ENCODE assay signal across 8 mouse cellular contexts in genomic region chr12:36713866-36714662, GRCm38 (mm10).
DNase-seq lines count a peak whose midpoint lies in the region; ATAC-seq lines count a peak whose summit lies in the region.

No protein-coding gene starts in this region.

- peaks cover 4% of the 10 kb centered on the region for H3K4me1 ChIP-seq in forebrain, embryonic 15.5 days
- H3K4me1 ChIP-seq in hindbrain, embryonic 14.5 days (replicated peaks; ENCODE audit: control insufficient read depth, insufficient read depth, low read length), result no peaks in the 10 kb centered on the region
- peaks cover 6% of the 10 kb centered on the region for H3K4me1 ChIP-seq in stomach, embryonic 16.5 days (ENCODE audit: control insufficient read depth, insufficient read depth, low read length)

- peak; percentile 14 for DNase-seq in adrenal gland, adult 2 months
- DNase-seq in adrenal gland, adult 8-10 months, result no peak
- peak; percentile 30 for DNase-seq in brain, embryonic 18.5 days (ENCODE audit: low read depth, low spot score)
- peak; percentile 69 for DNase-seq in hindbrain, embryonic 14.5 days (ENCODE audit: low spot score)
- peak; percentile 17 to 50 for DNase-seq in left cerebral cortex, postnatal 25 days (ENCODE audit: low spot score in 2 of 2)
- DNase-seq in mesoderm, embryonic 11.5 days (ENCODE audit: low read depth, low spot score), result peak; percentile 58

- intact Hi-C loops in left cerebral cortex, postnatal 25 days (cut with DNase I), result loop anchor here (2.0 to 10.0 kb wide), 3 partner anchors 461 to 871 kb away; no protein-coding TSS in a partner anchor

- 26% methylated on average over 17 of the region's 17 CpGs for WGBS in forebrain, embryonic 15.5 days
- 25% methylated on average over 17 of the region's 17 CpGs for WGBS in hindbrain, embryonic 14.5 days
- WGBS in stomach, embryonic 16.5 days, result 17% methylated on average over 17 of the region's 17 CpGs

- no peaks in the 10 kb centered on the region for H3K9me3 ChIP-seq in forebrain, embryonic 15.5 days
- no peaks in the 10 kb centered on the region for H3K9me3 ChIP-seq in hindbrain, embryonic 14.5 days (ENCODE audit: control insufficient read depth, low read length)
- no peaks in the 10 kb centered on the region for H3K9me3 ChIP-seq in stomach, embryonic 16.5 days (replicated peaks; ENCODE audit: control insufficient read depth, low read length)

- ATAC-seq in forebrain, embryonic 15.5 days (replicated peaks), result peak; percentile 80
- ATAC-seq in hindbrain, embryonic 14.5 days (ENCODE audit: low FRiP score), result peak; percentile 81
- ATAC-seq in stomach, embryonic 16.5 days (ENCODE audit: insufficient read depth, low FRiP score), result no peak

- no peak overlapping the region for H3K27ac ChIP-seq in forebrain, embryonic 15.5 days (replicated peaks)
- H3K27ac ChIP-seq in hindbrain, embryonic 14.5 days, result no peak overlapping the region
- no peak overlapping the region for H3K27ac ChIP-seq in stomach, embryonic 16.5 days (ENCODE audit: low read length)

- no peak overlapping the region for H3K9ac ChIP-seq in forebrain, embryonic 15.5 days (replicated peaks)
- H3K9ac ChIP-seq in hindbrain, embryonic 14.5 days, result no peak overlapping the region
- H3K9ac ChIP-seq in stomach, embryonic 16.5 days (ENCODE audit: low read length), result peak overlapping the region; percentile 36; the same call in 1 of the 2 replicates

- no peaks in the 10 kb centered on the region for H3K27me3 ChIP-seq in forebrain, embryonic 15.5 days
- H3K27me3 ChIP-seq in hindbrain, embryonic 14.5 days (ENCODE audit: control insufficient read depth, insufficient read depth, low read length), result no peaks in the 10 kb centered on the region
- no peaks in the 10 kb centered on the region for H3K27me3 ChIP-seq in stomach, embryonic 16.5 days (ENCODE audit: control insufficient read depth, insufficient read depth, low read length)

- peak overlapping the region; percentile 19; the same call in 1 of the 2 replicates for H3K4me3 ChIP-seq in forebrain, embryonic 15.5 days
- peak overlapping the region; percentile 7; the same call in 1 of the 2 replicates for H3K4me3 ChIP-seq in hindbrain, embryonic 14.5 days (replicated peaks; ENCODE audit: low read length)
- peak overlapping the region; percentile 36 for H3K4me3 ChIP-seq in stomach, embryonic 16.5 days (replicated peaks; ENCODE audit: low read length)

- no peaks in the 10 kb centered on the region for H3K36me3 ChIP-seq in forebrain, embryonic 15.5 days
- H3K36me3 ChIP-seq in hindbrain, embryonic 14.5 days (replicated peaks; ENCODE audit: control insufficient read depth, insufficient read depth), result no peaks in the 10 kb centered on the region
- no peaks in the 10 kb centered on the region for H3K36me3 ChIP-seq in stomach, embryonic 16.5 days (ENCODE audit: control insufficient read depth, insufficient read depth, low read length)

- peak overlapping the region; percentile 39 for H3K4me2 ChIP-seq in forebrain, embryonic 15.5 days (replicated peaks)
- peak overlapping the region; percentile 44 for H3K4me2 ChIP-seq in hindbrain, embryonic 14.5 days (replicated peaks)
- peak overlapping the region; percentile 51 for H3K4me2 ChIP-seq in stomach, embryonic 16.5 days (ENCODE audit: low read depth, low read length)
